Mouse (Mus musculus): Measurements from ENCODE around the gene Prkcb.

GRCm38 (mm10) chr7:122337302-122337701 lies 48.8 kb downstream of the Prkcb start:
- TF ChIP-seq EP300 (IDR thresholded peaks at IDR 0.05; ENCODE audit: insufficient read depth, low read depth, low read length) (no peak), CTCF (IDR thresholded peaks at IDR 0.05; ENCODE audit: low read depth, low read length) (no peak)
